ENCODE assay signal across 8 mouse cellular contexts in genomic region chr1:143702741-143703262, GRCm38 (mm10). TPM values are rescaled to one million over a fixed set of nuclear protein-coding genes. Genes with fewer than 3 reads are reported as not detected.
A peak's percentile ranks its signal among the peaks of the same experiment; 100 is the strongest.
DNase-seq lines count a peak whose midpoint lies in the region; ATAC-seq and TF ChIP-seq lines count a peak whose summit lies in the region.

Gene Cdc73 (minus strand): TSS chr1:143702893.

- in situ Hi-C loops in CH12.LX (cut with MboI; ENCODE audit: low pct_ligation_motif_present, low pct_unique_long_range_greater_than_20kb, low sequenced_read_pairs): no loop called here

- peak in 1 of 2 experiments; percentile 77; a peak in 2 of 4 replicates for TF ChIP-seq CTCF in CH12.LX (conservative IDR thresholded peaks at IDR 0.05 in 1 of 2, IDR thresholded peaks at IDR 0.05 in 1 of 2; ENCODE audit: low read depth in 2 of 2, low read length in 2 of 2)

- peak within 1 kb of the TSS; percentile 90 to 97 (median 92) for H3K4me3 ChIP-seq in CH12.LX (replicated peaks in 1 of 3; ENCODE audit: low read depth in 2 of 3, low read length in 2 of 3, poor library complexity in 1 of 3)
- H3K4me3 ChIP-seq in forebrain, embryonic 10.5 days: peak within 1 kb of the TSS; percentile 84
- peak within 1 kb of the TSS; percentile 76 for H3K4me3 ChIP-seq in heart, embryonic 15.5 days
- H3K4me3 ChIP-seq in liver, embryonic 13.5 days (replicated peaks): peak within 1 kb of the TSS; percentile 90
- H3K4me3 ChIP-seq in stomach, embryonic 14.5 days (ENCODE audit: low read depth, low read length): peak within 1 kb of the TSS; percentile 85

- peak; percentile 99 for ATAC-seq in heart, embryonic 15.5 days (replicated peaks; ENCODE audit: insufficient number of reproducible peaks, insufficient read depth, low FRiP score, low read depth)
- peak; percentile 99 for ATAC-seq in liver, embryonic 13.5 days (ENCODE audit: low read depth)
- ATAC-seq in stomach, embryonic 14.5 days (ENCODE audit: insufficient number of reproducible peaks, insufficient read depth, low FRiP score, low read depth): peak; percentile 99

- dilution Hi-C loops in CH12.LX (cut with MboI; ENCODE audit: extremely low pct_ligation_motif_present, extremely low pct_unique_long_range_greater_than_20kb, low sequenced_read_pairs): no loop called here

- 0% methylated on average over 67 of the region's 74 CpGs for WGBS in forebrain, embryonic 10.5 days
- WGBS in heart, embryonic 15.5 days: under 1% methylated on average over 65 of the region's 74 CpGs
- WGBS in liver, embryonic 13.5 days (ENCODE audit: insufficient replicate concordance): under 1% methylated on average over 74 of the region's 74 CpGs
- under 1% methylated on average over 67 of the region's 74 CpGs for WGBS in stomach, embryonic 14.5 days

- H3K4me1 ChIP-seq in CH12.LX (ENCODE audit: control insufficient read depth in 1 of 2, insufficient read depth in 2 of 2): peaks cover 0 to 12% of the 10 kb centered on the region in 2 experiments; a peak in 1 of 4 replicates
- H3K4me1 ChIP-seq in forebrain, embryonic 10.5 days: peaks cover 23% of the 10 kb centered on the region
- peaks cover 7% of the 10 kb centered on the region; the same call in 1 of the 2 replicates for H3K4me1 ChIP-seq in heart, embryonic 15.5 days (replicated peaks)
- peaks cover 27% of the 10 kb centered on the region for H3K4me1 ChIP-seq in liver, embryonic 13.5 days (replicated peaks)
- H3K4me1 ChIP-seq in stomach, embryonic 14.5 days (ENCODE audit: control insufficient read depth, insufficient read depth, low read length): 0 out of 2 replicates have a peak, but pooled peaks cover 2% of the 10 kb centered on the region

- H3K36me3 ChIP-seq in CH12.LX (replicated peaks in 1 of 2; ENCODE audit: control insufficient read depth in 1 of 2, insufficient read depth in 1 of 2, low read length in 1 of 2): peaks cover 3 to 14% of the 10 kb centered on the region in 2 experiments
- peaks cover 12% of the 10 kb centered on the region for H3K36me3 ChIP-seq in forebrain, embryonic 10.5 days (replicated peaks)
- H3K36me3 ChIP-seq in heart, embryonic 15.5 days: peaks cover 5% of the 10 kb centered on the region; the same call in 1 of the 2 replicates
- H3K36me3 ChIP-seq in liver, embryonic 13.5 days: peaks cover 7% of the 10 kb centered on the region
- peaks cover 6% of the 10 kb centered on the region; the same call in 1 of the 2 replicates for H3K36me3 ChIP-seq in stomach, embryonic 14.5 days (ENCODE audit: control insufficient read depth, insufficient read depth, low read length)

- H3K9me3 ChIP-seq in CH12.LX (replicated peaks; ENCODE audit: low read length): no peaks in the 10 kb centered on the region
- H3K9me3 ChIP-seq in forebrain, embryonic 10.5 days: no peaks in the 10 kb centered on the region
- H3K9me3 ChIP-seq in heart, embryonic 15.5 days (replicated peaks): no peaks in the 10 kb centered on the region
- no peaks in the 10 kb centered on the region for H3K9me3 ChIP-seq in liver, embryonic 13.5 days (replicated peaks)
- H3K9me3 ChIP-seq in stomach, embryonic 14.5 days (ENCODE audit: control insufficient read depth, low read depth, low read length): no peaks in the 10 kb centered on the region

- peaks cover 11% of the 10 kb centered on the region for H3K27me3 ChIP-seq in CH12.LX (replicated peaks)
- H3K27me3 ChIP-seq in forebrain, embryonic 10.5 days (ENCODE audit: poor library complexity, severe bottlenecking): no peaks in the 10 kb centered on the region; the same call in 1 of the 2 replicates
- no peaks in the 10 kb centered on the region for H3K27me3 ChIP-seq in heart, embryonic 15.5 days
- H3K27me3 ChIP-seq in liver, embryonic 13.5 days: no peaks in the 10 kb centered on the region
- no peaks in the 10 kb centered on the region for H3K27me3 ChIP-seq in stomach, embryonic 14.5 days (ENCODE audit: control insufficient read depth, insufficient read depth, low read length)

- TF ChIP-seq EP300 in CH12.LX (IDR thresholded peaks at IDR 0.05; ENCODE audit: low read length): no peak

- TF ChIP-seq RAD21 in CH12.LX (IDR thresholded peaks at IDR 0.05; ENCODE audit: low read depth, low read length): peak; percentile 13

- TF ChIP-seq POLR2A in CH12.LX (IDR thresholded peaks at IDR 0.05; ENCODE audit: low read depth, low read length): peak; percentile 72; the same call in 1 of the 2 replicates

- H3K9ac ChIP-seq in CH12.LX (ENCODE audit: insufficient read depth, low read depth): peak within 1 kb of the TSS; percentile 96
- H3K9ac ChIP-seq in heart, embryonic 15.5 days: peak within 1 kb of the TSS; percentile 84
- H3K9ac ChIP-seq in liver, embryonic 13.5 days: peak within 1 kb of the TSS; percentile 94
- H3K9ac ChIP-seq in stomach, embryonic 14.5 days (replicated peaks; ENCODE audit: low read depth, low read length): peak within 1 kb of the TSS; percentile 85

- peak within 1 kb of the TSS; percentile 85 for H3K27ac ChIP-seq in CH12.LX (ENCODE audit: insufficient read depth, low read depth)
- H3K27ac ChIP-seq in forebrain, embryonic 10.5 days: peak within 1 kb of the TSS; percentile 97
- H3K27ac ChIP-seq in heart, embryonic 15.5 days: peak within 1 kb of the TSS; percentile 91
- peak within 1 kb of the TSS; percentile 95 for H3K27ac ChIP-seq in liver, embryonic 13.5 days
- H3K27ac ChIP-seq in stomach, embryonic 14.5 days (ENCODE audit: low read length): peak within 1 kb of the TSS; percentile 85

- H3K79me2 ChIP-seq in CH12.LX (replicated peaks; ENCODE audit: control insufficient read depth, extremely low read depth, insufficient read depth, poor library complexity, severe bottlenecking): peaks cover 41% of the 10 kb centered on the region

- peak; percentile 73 for DNase-seq in CH12.LX (ENCODE audit: extremely low read depth)
- DNase-seq in c-Kit-positive CD71-negative TER-119-negative erythroid progenitor cells, embryonic 14.5 days (ENCODE audit: low read depth): peak; percentile 65
- DNase-seq in forebrain, embryonic 10.5 days (ENCODE audit: extremely low spot score, low spot score): peak; percentile 88
- peak; percentile 92 to 96 for DNase-seq in kidney, postnatal 25 days
- peak; percentile 89 for DNase-seq in liver, embryonic 13.5 days
- DNase-seq in natural killer cell, adult 2 months (ENCODE audit: low spot score in 2 of 2): peak; percentile 88 to 92

- H3K4me2 ChIP-seq in CH12.LX (ENCODE audit: insufficient read depth, low read depth, poor library complexity, severe bottlenecking): peak within 1 kb of the TSS; percentile 86
- H3K4me2 ChIP-seq in heart, embryonic 15.5 days: peak within 1 kb of the TSS; percentile 76
- peak within 1 kb of the TSS; percentile 90 for H3K4me2 ChIP-seq in liver, embryonic 13.5 days
- H3K4me2 ChIP-seq in stomach, embryonic 14.5 days (replicated peaks; ENCODE audit: low read depth, low read length): peak within 1 kb of the TSS; percentile 88

TF ChIP-seq in CH12.LX, 34 proteins besides CTCF, POLR2A, EP300 and RAD21 (continues in another document):
- TF ChIP-seq NRF1 (IDR thresholded peaks at IDR 0.05; ENCODE audit: low read depth, low read length) (peak; percentile 69), IRF4 (IDR thresholded peaks at IDR 0.05; ENCODE audit: low read depth, low read length) (no peak), MEF2A (IDR thresholded peaks at IDR 0.05; ENCODE audit: borderline replicate concordance, low read depth, low read length) (peak; percentile 65; the same call in 1 of the 2 replicates), UBTF (IDR thresholded peaks at IDR 0.05; ENCODE audit: low read depth, low read length) (peak; percentile 69; the same call in 1 of the 2 replicates), GABPA (IDR thresholded peaks at IDR 0.05; ENCODE audit: insufficient replicate concordance, low read depth, low read length) (no peak), E2F4 (IDR thresholded peaks at IDR 0.05; ENCODE audit: insufficient replicate concordance, low read depth, low read length) (no peak), CHD2 (IDR thresholded peaks at IDR 0.05; ENCODE audit: low read length) (no peak), ELF1 (IDR thresholded peaks at IDR 0.05; ENCODE audit: low read depth, low read length) (peak; percentile 69), ZNF384 (IDR thresholded peaks at IDR 0.05; ENCODE audit: low read depth, low read length) (no peak), ZKSCAN1 (IDR thresholded peaks at IDR 0.05; ENCODE audit: borderline replicate concordance, low read depth, low read length) (no peak), HCFC1 (IDR thresholded peaks at IDR 0.05; ENCODE audit: low read depth, low read length) (peak; percentile 53; the same call in 1 of the 2 replicates), CHD1 (IDR thresholded peaks at IDR 0.05; ENCODE audit: low read depth, low read length) (no peak), MAZ (IDR thresholded peaks at IDR 0.05; ENCODE audit: low read depth, low read length) (no peak), MAFK (IDR thresholded peaks at IDR 0.05; ENCODE audit: insufficient replicate concordance, low read length) (no peak), PAX5 (IDR thresholded peaks at IDR 0.05; ENCODE audit: low read length) (no peak), MXI1 (IDR thresholded peaks at IDR 0.05; ENCODE audit: low read depth, low read length) (0 out of 2 replicates have a peak, but pooled peaks have one; percentile 26), TBP (conservative IDR thresholded peaks at IDR 0.05; ENCODE audit: low read depth, low read length) (peak; percentile 68; the same call in 1 of the 2 replicates), ZMIZ1 (IDR thresholded peaks at IDR 0.05; ENCODE audit: low read depth, low read length) (no peak; the same call in 1 of the 2 replicates), JUND (conservative IDR thresholded peaks at IDR 0.05; ENCODE audit: low read depth, low read length) (no peak), USF1 (IDR thresholded peaks at IDR 0.05; ENCODE audit: low read depth, low read length) (no peak), SMC3 (IDR thresholded peaks at IDR 0.05; ENCODE audit: low read depth, low read length) (peak; percentile 46), KAT2A (IDR thresholded peaks at IDR 0.05; ENCODE audit: insufficient replicate concordance, low read length) (no peak), MYC (IDR thresholded peaks at IDR 0.05; ENCODE audit: low read depth, low read length) (no peak), USF2 (conservative IDR thresholded peaks at IDR 0.05; ENCODE audit: low read depth, low read length) (no peak), MAX (IDR thresholded peaks at IDR 0.05; ENCODE audit: low read length) (peak; percentile 51; the same call in 1 of the 2 replicates)

RNA-seq across cellular contexts. Expression of gene Cdc73, which starts in this region (rescaled TPM):
- 13.4 and 16.7 TPM in 2 replicates for total RNA-seq in CH12.LX (2012; rRNA removed)
- total RNA-seq in CH12.LX (2014; rRNA removed): 18.0 and 21.5 TPM in 2 replicates
- 84.8 and 85.0 TPM in 2 replicates for polyA plus RNA-seq in CH12.LX (2012; ENCODE audit: insufficient read length, low read depth)
- polyA plus RNA-seq in forebrain, embryonic 10.5 days (2016; fragmentation: Nextera tagmentation; extraction: Ambion mirVana): 33.8 and 33.9 TPM in 2 replicates
- 17.6 and 19.8 TPM in 2 replicates for polyA plus RNA-seq in heart, embryonic 15.5 days (2015; fragmentation: Nextera tagmentation; extraction: Ambion mirVana)
- polyA plus RNA-seq in liver, embryonic 13.5 days (2015; fragmentation: Nextera tagmentation; extraction: Ambion mirVana): 14.7 and 19.0 TPM in 2 replicates
- polyA plus RNA-seq in stomach, embryonic 14.5 days (2014; fragmentation: Nextera tagmentation; extraction: Ambion mirVana): 20.3 and 23.9 TPM in 2 replicates

Comparison
In these comparisons a context has a peak if more than half of its experiments do, and no peak if none do; other contexts are left out.
1. Peak in every context shown above with its lines: DNase-seq, ATAC-seq, H3K4me3 ChIP-seq and H3K27ac ChIP-seq.